Mouse (Mus musculus): ENCODE results near the gene Tmbim1. TPM values are rescaled to one million over a fixed set of nuclear protein-coding genes. Genes with fewer than 3 reads are reported as not detected.
"Not testable (repeated sequence)": the region's sequence is repeated elsewhere in the genome, so short reads cannot be mapped to it uniquely, and the experiment has no call there.

The Tmbim1 gene
- polyA plus RNA-seq (2016; fragmentation: Nextera tagmentation; extraction: Ambion mirVana), result 9.0 and 9.5 TPM in 2 replicates

GRCm38 (mm10) chr1:74305522-74305921 is at the start of gene Tmbim1:
Tmbim1 (minus strand) TSS chr1:74305622.
- no peak for ATAC-seq (ENCODE audit: low FRiP score, low read depth)
- H3K4me2 ChIP-seq (replicated peaks), result peak within 1 kb of the TSS; percentile 82
- H3K27ac ChIP-seq, result no peak within 1 kb of the TSS
- WGBS, result 67% methylated on average over 2 of the region's 2 CpGs
- 0 out of 2 replicates have a peak within 1 kb of the TSS, but pooled peaks have one; percentile 47 for H3K4me3 ChIP-seq
- no peaks in the 10 kb centered on the region for H3K9me3 ChIP-seq
- H3K9ac ChIP-seq, result no peak within 1 kb of the TSS
- peaks cover 11% of the 10 kb centered on the region for H3K4me1 ChIP-seq
- H3K36me3 ChIP-seq, result no peaks in the 10 kb centered on the region
- H3K27me3 ChIP-seq (replicated peaks), result peaks cover 17% of the 10 kb centered on the region

GRCm38 (mm10) chr1:74353453-74354229 is 48.2 kb upstream of the Tmbim1 start:
- no peak for ATAC-seq (ENCODE audit: low FRiP score, low read depth)
- 94% methylated on average over 9 of the region's 9 CpGs for WGBS
- H3K27ac ChIP-seq, result no peak overlapping the region
- H3K9ac ChIP-seq, result no peak overlapping the region
- peaks cover 42% of the 10 kb centered on the region for H3K36me3 ChIP-seq
- no peak overlapping the region for H3K4me2 ChIP-seq (replicated peaks)
- no peaks in the 10 kb centered on the region for H3K27me3 ChIP-seq (replicated peaks)
- no peaks in the 10 kb centered on the region for H3K4me1 ChIP-seq
- H3K4me3 ChIP-seq, result no peak overlapping the region
- no peaks in the 10 kb centered on the region for H3K9me3 ChIP-seq

GRCm38 (mm10) chr1:74352532-74353096 is 47.2 kb upstream of the Tmbim1 start:
- Histone ChIP-seq H3K4me2 (replicated peaks) (no peak overlapping the region), H3K4me1 (no peaks in the 10 kb centered on the region), H3K9me3 (no peaks in the 10 kb centered on the region), H3K27me3 (replicated peaks) (no peaks in the 10 kb centered on the region), H3K36me3 (peaks cover 42% of the 10 kb centered on the region), H3K9ac (no peak overlapping the region), H3K4me3 (no peak overlapping the region), H3K27ac (no peak overlapping the region)
- WGBS, result 79% methylated on average over 5 of the region's 5 CpGs
- no peak for ATAC-seq (ENCODE audit: low FRiP score, low read depth)

- no peak for ATAC-seq (ENCODE audit: low FRiP score, low read depth)
- Histone ChIP-seq H3K4me1 (no peaks in the 10 kb centered on the region), H3K27ac (no peak overlapping the region), H3K4me3 (no peak overlapping the region), H3K36me3 (peaks cover 42% of the 10 kb centered on the region), H3K9me3 (no peaks in the 10 kb centered on the region), H3K27me3 (replicated peaks) (no peaks in the 10 kb centered on the region), H3K4me2 (replicated peaks) (no peak overlapping the region), H3K9ac (no peak overlapping the region)
- 93% methylated on average over 13 of the region's 13 CpGs for WGBS
Measured at GRCm38 (mm10) chr1:74351185-74351769, 45.9 kb upstream of the Tmbim1 start.

GRCm38 (mm10) chr1:74344163-74344916 is 38.9 kb upstream of the Tmbim1 start:
- WGBS, result 83% methylated on average over 11 of the region's 11 CpGs
- Histone ChIP-seq H3K4me3 (no peak overlapping the region), H3K27me3 (replicated peaks) (no peaks in the 10 kb centered on the region), H3K4me2 (replicated peaks) (no peak overlapping the region), H3K9ac (no peak overlapping the region), H3K27ac (no peak overlapping the region), H3K36me3 (peaks cover 6% of the 10 kb centered on the region), H3K9me3 (no peaks in the 10 kb centered on the region), H3K4me1 (peaks cover 7% of the 10 kb centered on the region; the same call in 1 of the 2 replicates)
- ATAC-seq (ENCODE audit: low FRiP score, low read depth), result no peak

GRCm38 (mm10) chr1:74343161-74343560 is 37.7 kb upstream of the Tmbim1 start:
- no peak overlapping the region for H3K4me3 ChIP-seq
- ATAC-seq (ENCODE audit: low FRiP score, low read depth), result no peak
- no peak overlapping the region for H3K4me2 ChIP-seq (replicated peaks)
- H3K27ac ChIP-seq, result no peak overlapping the region
- peaks cover 11% of the 10 kb centered on the region; the same call in 1 of the 2 replicates for H3K4me1 ChIP-seq
- WGBS, result 50% methylated on average over 5 of the region's 5 CpGs
- no peaks in the 10 kb centered on the region for H3K9me3 ChIP-seq
- H3K27me3 ChIP-seq (replicated peaks), result no peaks in the 10 kb centered on the region
- no peak overlapping the region for H3K9ac ChIP-seq
- no peaks in the 10 kb centered on the region for H3K36me3 ChIP-seq

GRCm38 (mm10) chr1:74342308-74342707 is 36.9 kb upstream of the Tmbim1 start:
- ATAC-seq (ENCODE audit: low FRiP score, low read depth), result no peak
- H3K4me2 ChIP-seq (replicated peaks), result no peak overlapping the region
- H3K4me3 ChIP-seq, result no peak overlapping the region
- H3K4me1 ChIP-seq, result peaks cover 11% of the 10 kb centered on the region; the same call in 1 of the 2 replicates
- H3K27me3 ChIP-seq (replicated peaks), result no peaks in the 10 kb centered on the region
- 95% methylated on average over 1 of the region's 1 CpGs for WGBS
- H3K9me3 ChIP-seq, result no peaks in the 10 kb centered on the region
- no peak overlapping the region for H3K9ac ChIP-seq
- no peak overlapping the region for H3K27ac ChIP-seq
- no peaks in the 10 kb centered on the region for H3K36me3 ChIP-seq

- no peak overlapping the region for H3K4me3 ChIP-seq
- no peaks in the 10 kb centered on the region for H3K27me3 ChIP-seq (replicated peaks)
- H3K9me3 ChIP-seq, result no peaks in the 10 kb centered on the region
- H3K4me2 ChIP-seq (replicated peaks), result no peak overlapping the region
- no peak for ATAC-seq (ENCODE audit: low FRiP score, low read depth)
- peaks cover 11% of the 10 kb centered on the region; the same call in 1 of the 2 replicates for H3K4me1 ChIP-seq
- H3K36me3 ChIP-seq, result no peaks in the 10 kb centered on the region
- H3K9ac ChIP-seq, result no peak overlapping the region
- H3K27ac ChIP-seq, result no peak overlapping the region
- 90% methylated on average over 7 of the region's 7 CpGs for WGBS
Measured at GRCm38 (mm10) chr1:74341898-74342297, 36.5 kb upstream of the Tmbim1 start.

- ATAC-seq (ENCODE audit: low FRiP score, low read depth); H3K9me3 ChIP-seq; H3K4me3 ChIP-seq; H3K27me3 ChIP-seq (replicated peaks); H3K4me2 ChIP-seq (replicated peaks); H3K36me3 ChIP-seq; H3K27ac ChIP-seq; H3K9ac ChIP-seq: not testable (repeated sequence)
- 95% methylated on average over 4 of the region's 4 CpGs for WGBS
- H3K4me1 ChIP-seq, result peaks cover 11% of the 10 kb centered on the region; the same call in 1 of the 2 replicates
Measured at GRCm38 (mm10) chr1:74340992-74341391, 35.6 kb upstream of the Tmbim1 start.

- Histone ChIP-seq H3K9ac (no peak overlapping the region), H3K4me2 (replicated peaks) (no peak overlapping the region), H3K27ac (no peak overlapping the region), H3K36me3 (no peaks in the 10 kb centered on the region), H3K9me3 (no peaks in the 10 kb centered on the region), H3K4me3 (no peak overlapping the region), H3K4me1 (peaks cover 11% of the 10 kb centered on the region; the same call in 1 of the 2 replicates), H3K27me3 (replicated peaks) (no peaks in the 10 kb centered on the region)
- ATAC-seq (ENCODE audit: low FRiP score, low read depth), result no peak
- 96% methylated on average over 6 of the region's 6 CpGs for WGBS
Measured at GRCm38 (mm10) chr1:74340361-74340764, 34.9 kb upstream of the Tmbim1 start.

GRCm38 (mm10) chr1:74339917-74340316 is 34.5 kb upstream of the Tmbim1 start:
- Histone ChIP-seq H3K36me3 (no peaks in the 10 kb centered on the region), H3K9me3 (no peaks in the 10 kb centered on the region), H3K9ac (no peak overlapping the region), H3K27ac (no peak overlapping the region), H3K27me3 (replicated peaks) (no peaks in the 10 kb centered on the region), H3K4me1 (peaks cover 11% of the 10 kb centered on the region; the same call in 1 of the 2 replicates), H3K4me3 (no peak overlapping the region), H3K4me2 (replicated peaks) (no peak overlapping the region)
- 89% methylated on average over 9 of the region's 9 CpGs for WGBS
- ATAC-seq (ENCODE audit: low FRiP score, low read depth), result no peak

GRCm38 (mm10) chr1:74338626-74339025 is 33.2 kb upstream of the Tmbim1 start:
- no peak overlapping the region for H3K4me3 ChIP-seq
- ATAC-seq (ENCODE audit: low FRiP score, low read depth), result no peak
- 92% methylated on average over 3 of the region's 4 CpGs for WGBS
- no peaks in the 10 kb centered on the region for H3K36me3 ChIP-seq
- no peak overlapping the region for H3K27ac ChIP-seq
- H3K4me2 ChIP-seq (replicated peaks), result no peak overlapping the region
- H3K27me3 ChIP-seq (replicated peaks), result no peaks in the 10 kb centered on the region
- H3K9me3 ChIP-seq, result no peaks in the 10 kb centered on the region
- H3K9ac ChIP-seq, result no peak overlapping the region
- H3K4me1 ChIP-seq, result peaks cover 11% of the 10 kb centered on the region; the same call in 1 of the 2 replicates
